Mouse (Mus musculus) B cell, adult 2 months (primary cell): ENCODE results near the gene Pafah1b3.
"Not testable (repeated sequence)": the region's sequence is repeated elsewhere in the genome, so short reads cannot be mapped to it uniquely, and the experiment has no call there.

Experiments
- DNase-seq, 2 experiments: peaks; one replicate each; pipeline ENCODE4 v3.0.0; 2022

Gene Pafah1b3

DNA sequence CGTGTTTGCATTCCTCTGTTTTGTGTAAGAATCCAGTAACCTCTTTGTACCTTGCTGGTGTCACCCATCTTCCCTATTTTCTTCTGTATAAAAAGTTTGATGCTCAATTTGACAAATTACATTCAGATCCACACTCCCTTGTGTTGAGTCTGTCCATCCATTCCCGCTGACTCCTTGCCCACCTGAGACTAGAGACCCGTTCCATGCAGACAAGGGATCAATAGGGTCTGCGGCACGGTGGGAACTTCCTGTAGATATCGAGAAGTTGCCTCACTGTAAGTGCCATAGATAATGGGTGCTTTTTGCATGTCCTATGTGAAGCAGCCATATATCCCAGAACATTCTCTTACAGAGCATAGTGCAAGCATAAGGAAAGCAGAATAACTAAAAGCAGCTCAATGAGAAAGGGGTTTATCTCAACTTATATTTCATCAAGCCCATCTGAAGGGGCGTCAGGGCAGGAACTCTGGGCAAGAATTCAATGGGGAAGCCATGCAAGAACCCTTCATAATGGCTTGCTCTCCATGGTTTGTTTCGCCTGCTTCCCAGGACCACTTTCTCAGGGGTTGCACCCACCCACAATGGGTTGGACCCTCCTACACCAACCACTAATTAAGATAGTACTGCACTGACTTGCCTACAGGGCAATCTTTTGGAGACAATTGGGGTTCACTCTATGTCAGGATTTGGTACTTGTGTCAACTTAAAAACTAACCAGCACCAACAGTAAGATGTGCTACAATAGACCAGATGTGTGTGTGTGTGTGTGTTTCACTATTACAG, 31.4 kb downstream of the Pafah1b3 start:
- DNase-seq, result no peak

DNA sequence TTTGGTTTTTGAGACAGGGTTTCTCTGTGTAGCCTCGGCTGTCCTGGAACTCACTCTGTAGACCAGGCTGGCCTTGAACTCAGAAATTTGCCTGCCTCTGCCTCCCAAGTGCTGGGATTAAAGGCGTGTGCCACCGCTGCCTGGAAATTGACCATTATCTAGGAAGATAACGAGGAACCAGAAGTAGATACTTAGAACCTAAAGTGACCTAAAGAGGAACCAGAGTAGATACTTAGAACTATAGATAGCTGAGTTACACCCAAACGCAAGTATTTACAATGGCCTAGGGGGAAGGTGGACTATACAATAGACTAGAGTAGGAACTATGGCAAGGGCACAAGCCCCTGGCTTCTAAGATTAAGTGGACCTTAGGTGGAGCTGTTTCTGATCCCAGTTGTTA, 32.0 kb downstream of the Pafah1b3 start:
- DNase-seq, result not testable (repeated sequence)

DNA sequence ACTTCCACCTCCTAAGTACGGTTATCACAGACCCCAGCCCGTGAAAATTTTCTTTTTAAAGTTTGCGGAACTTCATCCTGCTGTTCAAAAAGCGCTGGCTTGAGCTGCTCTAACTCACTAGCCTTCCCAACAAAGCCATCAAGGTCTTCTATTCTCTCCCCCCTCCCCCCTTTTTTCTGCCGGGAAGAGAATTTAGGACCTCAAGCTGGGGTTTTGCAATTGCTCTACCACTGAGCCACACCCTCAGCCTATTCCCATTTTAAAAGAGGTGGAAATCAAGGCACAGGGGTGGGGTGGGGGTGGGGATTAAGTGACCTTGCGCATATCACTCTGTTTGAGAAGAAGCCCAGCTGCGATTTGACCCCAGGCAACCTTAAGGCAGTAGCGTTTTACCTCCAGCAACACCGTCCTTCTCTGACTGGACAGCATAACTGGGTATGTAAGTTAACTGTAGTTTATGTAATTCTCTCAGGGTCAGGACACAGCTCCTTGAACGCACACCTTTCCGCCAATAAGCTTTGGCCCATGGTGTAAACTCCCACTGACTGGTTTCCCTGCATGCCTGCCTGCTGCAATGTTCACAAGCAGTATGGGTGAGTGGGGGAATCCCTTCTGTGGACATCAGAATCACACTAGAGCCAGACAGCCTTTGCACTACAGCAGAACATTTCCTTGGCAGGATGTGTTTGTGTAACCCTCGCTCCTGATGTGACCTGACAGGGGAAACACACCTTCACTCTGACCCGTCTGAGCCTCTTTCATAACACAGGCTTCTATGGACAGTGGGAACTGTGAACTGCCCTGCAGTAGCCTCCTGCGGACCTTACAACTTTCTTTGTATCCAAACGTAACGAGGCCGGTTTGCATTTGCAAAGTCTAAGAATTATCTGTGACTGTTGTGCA, 33.6 kb downstream of the Pafah1b3 start:
- no peak for DNase-seq

DNA sequence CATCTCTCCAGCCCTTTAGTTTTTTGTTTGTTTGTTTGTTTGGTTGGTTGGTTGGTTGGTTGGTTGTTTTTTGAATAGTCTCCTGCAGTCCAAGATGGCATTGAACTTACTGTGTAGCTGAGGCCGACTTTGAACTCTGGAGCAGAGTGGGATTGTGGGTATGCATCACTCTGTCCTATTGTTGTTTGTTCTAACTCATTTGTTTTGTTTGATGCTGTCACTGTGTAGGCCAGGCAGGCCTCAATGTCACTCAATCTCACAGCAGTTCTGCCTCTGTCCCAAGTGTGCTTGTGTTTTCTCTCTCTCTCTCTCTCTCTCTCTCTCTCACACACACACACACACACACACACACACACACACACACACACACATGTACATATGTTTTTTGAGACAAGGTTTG, 35.9 kb downstream of the Pafah1b3 start:
- DNase-seq, result no peak

DNA sequence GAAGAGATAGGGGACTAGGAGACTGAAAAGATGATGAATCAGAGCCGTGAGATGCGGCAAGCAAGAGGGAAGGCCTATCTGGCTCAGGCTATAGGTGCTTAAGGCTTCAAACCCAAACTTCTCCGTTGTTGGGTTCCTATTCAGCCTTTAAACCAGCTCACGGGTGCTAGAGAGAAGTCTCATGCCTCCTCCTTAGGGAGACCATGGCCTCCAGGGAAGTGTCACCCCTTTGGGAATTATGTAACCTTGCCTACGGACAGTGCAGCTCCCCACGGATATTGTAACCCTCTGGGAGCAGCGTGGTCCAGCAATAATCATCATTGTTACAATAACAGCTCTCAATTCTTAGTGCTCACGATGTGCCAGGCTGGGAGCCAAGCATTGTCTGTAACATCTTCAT, 46.0 kb downstream of the Pafah1b3 start:
- no peak for DNase-seq

DNA sequence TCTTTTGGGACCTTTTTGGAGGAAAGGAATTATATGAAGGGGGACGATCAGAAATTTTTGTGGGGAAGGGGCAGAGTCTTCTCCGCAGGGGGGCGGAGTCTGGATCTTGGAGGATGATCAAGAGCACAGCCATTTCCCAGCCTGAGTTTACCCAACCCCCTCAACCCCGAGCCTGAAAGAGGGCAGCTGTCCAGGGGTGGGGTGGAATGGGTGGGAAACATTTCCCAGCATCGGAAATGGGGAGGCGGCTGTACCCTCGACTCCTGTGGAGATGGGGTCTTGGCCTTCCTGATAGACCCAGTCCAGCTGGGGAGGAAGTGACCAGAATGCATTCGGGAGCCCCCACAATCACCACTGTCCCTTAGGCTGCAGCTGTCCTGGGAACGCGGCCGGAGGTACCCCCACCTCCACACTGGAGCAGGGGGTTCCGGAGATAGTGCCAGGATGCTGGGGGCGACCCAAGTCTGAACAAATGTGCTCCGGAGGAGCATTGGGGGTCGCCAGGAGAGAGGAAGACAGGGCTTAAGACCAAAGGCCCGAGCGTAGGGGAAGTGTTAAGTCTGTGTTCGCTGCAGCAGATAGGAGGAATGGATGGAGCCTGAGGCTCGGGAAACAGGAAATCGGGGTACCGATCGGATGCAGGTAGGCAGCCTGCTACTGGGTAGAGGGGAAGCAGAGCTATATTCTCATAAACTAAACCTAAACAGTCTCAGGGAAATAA, 46.6 kb downstream of the Pafah1b3 start:
- peak; percentile 19 to 20 for DNase-seq

DNA sequence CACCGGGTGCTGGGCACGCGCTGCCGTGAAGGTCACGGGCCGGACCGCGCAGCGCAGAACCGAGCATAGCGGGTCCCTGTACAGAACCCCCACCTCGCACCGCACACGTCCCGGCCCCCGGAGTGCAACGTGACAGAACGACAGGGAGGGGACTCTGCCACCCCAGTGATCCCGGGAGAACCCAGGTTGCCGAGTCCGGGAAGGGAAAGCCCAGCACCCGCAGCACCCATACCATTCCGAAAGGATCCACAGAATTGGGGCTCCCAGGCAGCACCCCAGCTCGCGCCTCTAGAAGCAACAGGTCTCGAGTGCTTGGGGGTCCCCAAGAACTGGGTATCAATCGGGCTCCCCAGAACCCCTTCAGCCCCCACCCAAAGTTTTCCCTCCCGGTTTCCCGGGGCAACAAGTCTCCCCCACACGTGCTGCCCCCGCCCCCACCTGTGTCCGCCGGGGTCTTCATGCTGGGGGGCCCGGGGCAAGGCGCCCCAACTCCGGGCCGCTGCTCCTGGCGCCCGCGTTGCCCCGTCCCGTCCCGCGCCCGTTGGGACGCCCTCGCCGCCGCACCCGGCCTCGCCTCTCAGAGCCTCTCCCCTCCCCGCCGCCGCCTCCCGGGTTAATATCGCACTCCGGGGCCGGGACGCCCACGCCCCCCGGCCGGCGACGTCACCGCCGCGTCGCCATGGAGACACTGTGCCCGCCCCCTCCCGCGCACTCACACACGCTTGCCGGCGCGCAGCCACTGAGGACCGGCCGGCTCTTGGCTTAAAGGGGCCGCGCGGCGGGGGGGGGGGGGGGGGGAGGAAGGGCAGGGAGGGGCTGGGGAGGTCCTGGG, 47.4 kb downstream of the Pafah1b3 start, which contains the start of gene Erf:
Gene Erf (minus strand): TSS at position 621 of the 832 bp plus-strand sequence.
- DNase-seq, result peak; percentile 96 to 97

DNA sequence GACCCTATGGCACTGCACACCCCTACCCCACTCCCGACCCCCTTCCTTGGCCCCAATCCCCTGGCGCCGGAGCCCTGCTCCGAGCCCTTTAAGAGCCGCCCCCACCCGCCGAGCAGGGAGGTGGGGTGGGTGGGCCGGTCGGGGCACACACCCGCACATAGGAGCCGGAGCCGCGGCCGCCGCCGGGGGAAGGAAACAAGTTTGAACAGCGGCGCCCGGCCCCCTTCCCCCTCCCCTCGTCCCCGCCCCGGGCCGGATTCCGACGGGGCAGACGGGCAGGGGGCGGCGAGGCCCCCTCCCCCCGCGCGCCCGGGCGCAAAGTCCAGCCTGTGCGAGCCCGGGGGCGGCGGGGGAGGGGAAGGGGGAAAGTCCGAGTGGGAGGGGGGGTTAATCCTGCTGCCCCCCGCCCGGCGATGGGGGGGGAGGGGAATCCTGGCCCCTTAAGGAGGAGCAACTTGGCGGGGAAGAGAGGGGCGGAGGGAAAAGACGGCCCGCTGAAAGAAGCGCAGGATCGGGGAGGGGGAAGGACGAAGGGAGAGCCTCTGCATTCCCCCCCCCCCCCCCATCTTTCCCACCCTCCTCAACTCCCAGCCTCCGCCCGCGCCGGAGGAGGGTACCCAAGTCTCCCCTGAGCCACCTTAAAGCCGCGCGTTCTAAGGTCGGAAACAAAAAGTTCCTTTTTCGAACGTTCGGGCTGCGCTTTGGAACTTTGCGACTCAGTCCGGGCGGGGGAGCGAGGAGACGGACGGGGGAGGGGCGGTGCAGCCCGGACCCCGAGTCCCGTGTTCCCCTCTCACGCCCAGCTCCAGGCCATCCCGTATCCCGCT, 48.3 kb downstream of the Pafah1b3 start:
- peak; percentile 75 to 76 for DNase-seq

DNA sequence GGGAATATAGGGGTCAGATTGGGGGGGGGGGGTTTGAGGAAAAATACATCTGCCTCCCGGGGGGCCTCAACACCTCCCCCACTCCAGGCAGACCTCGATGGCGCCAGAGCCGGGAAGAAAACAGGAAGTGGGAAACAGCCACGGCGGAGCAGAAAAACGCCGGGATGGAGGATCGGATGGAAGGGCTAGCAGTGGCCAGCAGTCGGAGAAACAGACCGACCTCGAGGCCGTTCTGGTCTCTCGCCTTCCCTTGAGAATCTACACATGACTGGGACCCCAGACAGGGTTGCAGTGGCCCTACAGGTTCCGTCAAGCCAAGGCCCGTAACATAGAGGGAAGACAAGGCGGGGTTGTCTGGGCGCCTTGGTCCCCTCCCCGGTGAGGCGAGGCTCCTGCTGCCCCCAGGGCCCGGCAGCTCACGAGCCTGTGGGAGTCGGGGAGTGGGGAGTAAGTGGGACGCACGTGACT, 48.9 kb downstream of the Pafah1b3 start:
- no peak for DNase-seq

DNA sequence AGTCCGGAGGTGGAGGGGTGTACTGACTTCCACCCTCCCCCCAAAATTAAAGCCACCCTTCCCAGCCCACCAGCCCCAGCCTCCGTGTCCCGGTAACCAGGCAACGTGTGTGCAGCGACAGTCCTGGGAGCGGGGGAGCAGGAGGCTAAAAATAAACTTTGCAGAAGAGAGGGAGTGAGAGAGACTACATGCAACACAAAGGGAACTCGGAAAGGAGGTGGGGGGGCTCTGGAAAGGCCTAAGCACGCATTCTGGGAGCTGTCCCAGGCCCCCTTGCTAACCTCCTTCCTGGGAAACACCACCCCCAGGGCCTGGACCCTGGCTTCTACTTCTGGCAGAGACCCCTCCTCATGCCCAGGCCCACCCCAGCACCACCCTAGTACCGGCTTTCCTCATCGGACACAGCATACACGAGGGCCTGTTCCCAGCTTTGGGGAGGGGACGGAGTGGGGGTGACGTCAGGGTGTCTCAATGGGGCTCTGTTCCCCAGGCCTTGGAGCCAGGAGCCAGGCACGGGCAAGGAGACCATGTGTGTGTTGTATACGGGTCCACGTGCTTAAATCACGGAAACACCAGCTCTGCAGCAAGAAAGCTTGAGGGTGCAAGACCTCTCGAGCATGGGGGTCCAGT, 49.7 kb downstream of the Pafah1b3 start:
- peak in 1 of 2 experiments; percentile 17 for DNase-seq

DNA sequence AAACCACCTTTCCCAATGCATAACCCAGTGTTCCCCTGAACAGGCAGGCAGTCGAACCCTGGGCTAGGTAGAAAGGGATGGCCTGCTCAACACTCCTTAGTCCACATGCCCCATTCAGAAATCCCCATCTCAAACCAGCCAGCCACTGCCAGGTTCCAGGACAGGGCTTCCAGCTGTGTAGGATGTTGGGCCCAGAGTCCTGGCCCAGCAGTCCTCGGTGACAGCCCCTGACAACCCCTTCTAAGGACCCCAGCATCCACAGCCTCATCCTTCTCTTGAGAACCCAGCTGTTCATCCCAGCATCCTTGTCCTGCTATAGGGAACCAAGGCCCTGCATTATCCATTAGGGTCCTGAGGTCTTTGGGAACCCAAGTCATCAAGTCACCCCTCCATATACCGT, 50.3 kb downstream of the Pafah1b3 start:
- DNase-seq, result no peak

DNA sequence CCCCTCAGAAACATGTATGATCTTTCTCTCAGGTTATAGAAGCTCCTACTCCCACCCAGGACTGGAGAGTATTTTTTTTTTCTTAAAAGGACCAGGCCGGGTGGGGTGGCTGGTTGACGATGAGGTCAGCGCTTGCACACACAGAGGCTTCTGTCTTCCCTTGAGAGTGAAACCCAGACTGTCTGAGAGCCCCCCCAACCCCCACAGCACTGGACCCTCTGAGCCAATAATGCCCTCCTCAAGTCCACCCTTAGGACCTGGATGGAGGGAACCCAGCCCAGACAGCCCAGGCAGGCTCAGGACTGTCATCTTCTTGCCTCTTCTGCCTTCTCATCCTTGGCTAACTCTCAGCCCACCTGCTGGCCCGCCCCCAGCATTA, 51.0 kb downstream of the Pafah1b3 start:
- DNase-seq, result no peak

DNA sequence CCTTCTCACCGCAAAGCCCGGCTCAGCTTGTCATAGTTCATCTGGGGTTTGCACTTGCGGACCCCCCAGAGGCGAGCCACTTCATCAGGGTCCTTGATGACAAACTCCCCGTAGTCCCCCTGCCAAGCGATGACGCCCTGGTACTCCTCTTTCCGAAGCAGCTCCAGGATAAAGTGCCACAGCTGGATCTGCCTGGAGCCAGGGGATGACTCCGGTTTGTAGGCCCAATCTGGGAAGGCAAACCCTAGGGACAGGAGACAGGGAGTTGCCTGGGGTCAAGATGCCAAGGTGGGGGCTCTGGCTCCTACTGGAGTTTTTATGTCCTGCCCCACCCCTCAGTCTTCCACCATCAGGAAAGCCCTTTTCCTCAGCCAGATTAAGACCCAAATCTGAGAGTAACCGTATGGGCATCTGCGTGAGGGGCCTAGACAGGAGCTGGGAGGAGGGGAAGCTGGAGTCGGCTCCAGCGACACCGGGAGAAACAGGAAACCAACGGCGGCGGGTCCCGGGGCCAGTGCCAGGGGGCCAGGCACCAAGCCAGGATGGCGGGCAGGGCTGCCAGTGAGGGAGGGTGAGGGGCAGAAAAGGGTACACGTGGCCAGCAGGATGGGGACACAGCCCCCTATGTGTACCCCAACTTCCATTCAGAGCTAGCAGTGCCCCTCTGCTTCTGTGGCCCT, 51.6 kb downstream of the Pafah1b3 start:
- no peak for DNase-seq
